In genomic region chr1:86439487-86440170, GRCm38 (mm10) we compare ENCODE assay signal across 9 mouse cellular contexts. TPM values are rescaled to one million over a fixed set of nuclear protein-coding genes. Genes with fewer than 3 reads are reported as not detected.
DNase-seq lines count a peak whose midpoint lies in the region; ATAC-seq and TF ChIP-seq lines count a peak whose summit lies in the region.
"Had no signal": no experiment of that assay in that cellular context is flagged by ENCODE, and none has a peak within 500 bp of the region (broad histone marks: within the 10 kb centered on the region; RNA-seq: fewer than 3 reads in every experiment).

No protein-coding gene starts in this region.

- no peaks in the 10 kb centered on the region for H3K9me3 ChIP-seq in ES-Bruce4 (replicated peaks; ENCODE audit: control insufficient read depth, insufficient read depth, low read length, poor library complexity, severe bottlenecking)
- H3K9me3 ChIP-seq in forebrain, embryonic 13.5 days (replicated peaks): no peaks in the 10 kb centered on the region
- H3K9me3 ChIP-seq in limb, embryonic 12.5 days: no peaks in the 10 kb centered on the region

- TF ChIP-seq POLR2A in ES-Bruce4 (IDR thresholded peaks at IDR 0.05; ENCODE audit: insufficient read depth, low read length): no peak

- no peak for ATAC-seq in forebrain, embryonic 13.5 days
- ATAC-seq in limb, embryonic 12.5 days (ENCODE audit: insufficient number of reproducible peaks, insufficient read depth, low FRiP score, low TSS enrichment, low read depth): no peak

- no peak for TF ChIP-seq CTCF in gastrocnemius, adult 2 months (IDR thresholded peaks at IDR 0.05)
- TF ChIP-seq CTCF in ES-Bruce4 (IDR thresholded peaks at IDR 0.05; ENCODE audit: low read depth, low read length): no peak

- peaks cover 19% of the 10 kb centered on the region for H3K4me1 ChIP-seq in ES-Bruce4 (ENCODE audit: control insufficient read depth, insufficient read depth, low read length)
- H3K4me1 ChIP-seq in forebrain, embryonic 13.5 days: peaks cover 71% of the 10 kb centered on the region
- peaks cover 49% of the 10 kb centered on the region for H3K4me1 ChIP-seq in limb, embryonic 12.5 days (replicated peaks)

- H3K27me3 ChIP-seq in ES-Bruce4 (ENCODE audit: control insufficient read depth, insufficient read depth, low read length, poor library complexity, severe bottlenecking): no peaks in the 10 kb centered on the region
- no peaks in the 10 kb centered on the region for H3K27me3 ChIP-seq in forebrain, embryonic 13.5 days
- no peaks in the 10 kb centered on the region for H3K27me3 ChIP-seq in limb, embryonic 12.5 days

- peak overlapping the region; percentile 97 for H3K27ac ChIP-seq in gastrocnemius, adult 2 months
- H3K27ac ChIP-seq in ES-Bruce4 (ENCODE audit: insufficient read depth, low read length): peak overlapping the region; percentile 46
- H3K27ac ChIP-seq in forebrain, embryonic 13.5 days: peak overlapping the region; percentile 99
- peak overlapping the region; percentile 23; the same call in 1 of the 2 replicates for H3K27ac ChIP-seq in limb, embryonic 12.5 days

- peak overlapping the region; percentile 79; the same call in 1 of the 2 replicates for H3K4me2 ChIP-seq in forebrain, embryonic 13.5 days
- H3K4me2 ChIP-seq in limb, embryonic 12.5 days: no peak overlapping the region

- intact Hi-C loops in gastrocnemius, adult 2 months (cut with DNase I): loop anchor here (1.0 to 2.0 kb wide), 3 partner anchors 31 to 93 kb away; no protein-coding TSS in a partner anchor

- no peak for TF ChIP-seq EP300 in ES-Bruce4 (IDR thresholded peaks at IDR 0.05; ENCODE audit: insufficient read depth, low read depth, low read length)

- DNase-seq in gastrocnemius, adult 2 months: peak; percentile 50
- DNase-seq in gastrocnemius, postnatal 10 days: no peak
- no peak for DNase-seq in thymus, postnatal 14 days
- no peak for DNase-seq in urinary bladder, adult 18-20 months (ENCODE audit: low spot score in 2 of 2)
- DNase-seq in embryo, embryonic 10.5 days (ENCODE audit: low spot score): no peak

- peak overlapping the region; percentile 87 for H3K4me3 ChIP-seq in gastrocnemius, adult 2 months
- no peak overlapping the region for H3K4me3 ChIP-seq in ES-Bruce4 (ENCODE audit: low read depth, low read length)
- H3K4me3 ChIP-seq in forebrain, embryonic 13.5 days: no peak overlapping the region
- H3K4me3 ChIP-seq in limb, embryonic 12.5 days (replicated peaks): no peak overlapping the region

- H3K9ac ChIP-seq in ES-Bruce4 (ENCODE audit: low read depth, poor library complexity, severe bottlenecking): peak overlapping the region; percentile 45; the same call in 1 of the 2 replicates
- H3K9ac ChIP-seq in forebrain, embryonic 13.5 days: peak overlapping the region; percentile 96; the same call in 1 of the 2 replicates
- H3K9ac ChIP-seq in limb, embryonic 12.5 days (replicated peaks): peak overlapping the region; percentile 93; the same call in 1 of the 2 replicates

- H3K36me3 ChIP-seq in ES-Bruce4 (ENCODE audit: control insufficient read depth, insufficient read depth, low read length, poor library complexity, severe bottlenecking): no peaks in the 10 kb centered on the region
- H3K36me3 ChIP-seq in forebrain, embryonic 13.5 days (ENCODE audit: poor library complexity, severe bottlenecking): no peaks in the 10 kb centered on the region
- H3K36me3 ChIP-seq in limb, embryonic 12.5 days: no peaks in the 10 kb centered on the region

- 22% methylated on average over 8 of the region's 8 CpGs for WGBS in forebrain, embryonic 13.5 days
- WGBS in limb, embryonic 12.5 days: 33% methylated on average over 8 of the region's 8 CpGs

RNA-seq across cellular contexts. Expression of gene Tex44, which starts 13.5 kb away (rescaled TPM):
- not detected for total RNA-seq in gastrocnemius, adult 2 months (2021)
- not detected for total RNA-seq in gastrocnemius, postnatal 10 days (2021)
- not detected in 2 replicates for polyA plus RNA-seq in ES-Bruce4 (2011; ENCODE audit: insufficient read depth, insufficient read length, low read depth, missing spikeins)
- polyA plus RNA-seq in forebrain, embryonic 13.5 days (2015; fragmentation: Nextera tagmentation; extraction: Ambion mirVana): not detected in 2 replicates
- polyA plus RNA-seq in limb, embryonic 12.5 days (2016; fragmentation: Nextera tagmentation; extraction: Ambion mirVana): not detected in 2 replicates
- total RNA-seq: gastrocnemius, postnatal 4 days had no signal

RNA-seq across cellular contexts. Expression of gene Nmur1, which starts 13.6 kb away (rescaled TPM):
- not detected for total RNA-seq in gastrocnemius, adult 2 months (2021)
- not detected for total RNA-seq in gastrocnemius, postnatal 10 days (2021)
- polyA plus RNA-seq in ES-Bruce4 (2011; ENCODE audit: insufficient read depth, insufficient read length, low read depth, missing spikeins): not detected in 2 replicates
- 0.14 TPM in 1 of 2 replicates, not detected in the other for polyA plus RNA-seq in forebrain, embryonic 13.5 days (2015; fragmentation: Nextera tagmentation; extraction: Ambion mirVana)
- polyA plus RNA-seq in limb, embryonic 12.5 days (2016; fragmentation: Nextera tagmentation; extraction: Ambion mirVana): not detected in 2 replicates
- total RNA-seq: gastrocnemius, postnatal 4 days had no signal

Comparison
In these comparisons a context has a peak if more than half of its experiments do, and no peak if none do; other contexts are left out.
1. H3K27ac ChIP-seq: peak in every context shown above with its lines; median percentile 99 in forebrain, embryonic 13.5 days; 97 in gastrocnemius, adult 2 months; 46 in ES-Bruce4; 23 in limb, embryonic 12.5 days.
2. H3K9ac ChIP-seq: peak in every context shown above with its lines; median percentile 96 in forebrain, embryonic 13.5 days; 93 in limb, embryonic 12.5 days; 45 in ES-Bruce4.